Mouse (Mus musculus): ENCODE measurements at regions not wholly inside any gene's neighbourhood (a gene's known extent, or its start where the extent isn't known, plus 50 kb on each side); places are given as distances from the start of the nearest gene placed in this dataset.
"Not testable (repeated sequence)": the region's sequence is repeated elsewhere in the genome, so short reads cannot be mapped to it uniquely, and the experiment has no call there.

GRCm38 (mm10) chr1:168662755-168663284 lies 230.8 kb upstream of the Pbx1 start:
- 45% methylated on average over 11 of the region's 11 CpGs for WGBS
- no peak overlapping the region for H3K27ac ChIP-seq
- no peaks in the 10 kb centered on the region for H3K27me3 ChIP-seq (ENCODE audit: low read depth, poor library complexity, severe bottlenecking)
- H3K4me3 ChIP-seq, result no peak overlapping the region
- no peak for DNase-seq (ENCODE audit: low spot score)
- no peaks in the 10 kb centered on the region for H3K36me3 ChIP-seq
- H3K9me3 ChIP-seq (replicated peaks), result no peaks in the 10 kb centered on the region
- peaks cover 13% of the 10 kb centered on the region for H3K4me1 ChIP-seq

- H3K27ac ChIP-seq, result no peak overlapping the region
- no peaks in the 10 kb centered on the region for H3K9me3 ChIP-seq (replicated peaks)
- no peak for DNase-seq (ENCODE audit: low spot score)
- no peaks in the 10 kb centered on the region for H3K27me3 ChIP-seq (ENCODE audit: low read depth, poor library complexity, severe bottlenecking)
- H3K4me1 ChIP-seq, result peaks cover 13% of the 10 kb centered on the region
- H3K4me3 ChIP-seq, result no peak overlapping the region
- 85% methylated on average over 7 of the region's 7 CpGs for whole genome bisulfite sequencing
- H3K36me3 ChIP-seq, result no peaks in the 10 kb centered on the region
These were observed 228.9 kb upstream of the Pbx1 start for GRCm38 (mm10) chr1:168660956-168661355.

DNA sequence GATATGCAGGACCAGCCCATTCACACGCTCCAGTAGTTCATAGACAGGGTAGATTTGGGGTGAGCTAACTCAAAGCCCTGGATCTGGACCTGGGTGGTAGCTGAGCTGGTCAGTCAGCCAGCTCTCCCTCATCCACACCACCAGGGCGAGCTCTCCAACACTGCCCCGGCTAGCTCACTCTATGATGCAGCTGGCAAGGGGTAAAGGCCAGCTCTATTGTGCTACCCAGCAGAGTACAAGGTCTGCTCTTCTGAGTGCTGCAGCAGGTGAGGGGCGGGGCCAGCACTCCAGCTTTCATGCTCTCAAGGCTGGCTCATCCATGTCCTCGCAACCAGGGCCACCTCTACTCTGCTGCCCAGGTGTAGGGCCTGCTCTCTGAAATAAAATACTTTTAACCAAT lies 227.5 kb upstream of the Pbx1 start:
- H3K9me3 ChIP-seq (replicated peaks), result no peaks in the 10 kb centered on the region
- peaks cover 13% of the 10 kb centered on the region for H3K4me1 ChIP-seq
- H3K27me3 ChIP-seq (ENCODE audit: low read depth, poor library complexity, severe bottlenecking), result no peaks in the 10 kb centered on the region
- H3K27ac ChIP-seq, result no peak overlapping the region
- 85% methylated on average over 5 of the region's 5 CpGs for WGBS
- DNase-seq (ENCODE audit: low spot score), result no peak
- H3K36me3 ChIP-seq, result no peaks in the 10 kb centered on the region
- H3K4me3 ChIP-seq, result no peak overlapping the region

- H3K9me3 ChIP-seq (replicated peaks), result no peaks in the 10 kb centered on the region
These were observed 200.8 kb upstream of the Pbx1 start for GRCm38 (mm10) chr1:168632837-168633236.

GRCm38 (mm10) chr1:168631979-168632378 lies 199.9 kb upstream of the Pbx1 start:
- no peak overlapping the region for H3K4me3 ChIP-seq
- H3K27me3 ChIP-seq (ENCODE audit: low read depth, poor library complexity, severe bottlenecking), result no peaks in the 10 kb centered on the region
- no peak overlapping the region for H3K27ac ChIP-seq
- 90% methylated on average over 2 of the region's 2 CpGs for WGBS
- no peaks in the 10 kb centered on the region for H3K4me1 ChIP-seq
- no peaks in the 10 kb centered on the region for H3K9me3 ChIP-seq (replicated peaks)
- H3K36me3 ChIP-seq, result no peaks in the 10 kb centered on the region
- DNase-seq (ENCODE audit: low spot score), result no peak

More at GRCm38 (mm10) chr1:168632837-168633236, 200.8 kb upstream of the Pbx1 start:
- Histone ChIP-seq H3K4me3 (no peak overlapping the region), H3K36me3 (no peaks in the 10 kb centered on the region), H3K27ac (no peak overlapping the region), H3K4me1 (no peaks in the 10 kb centered on the region), H3K27me3 (ENCODE audit: low read depth, poor library complexity, severe bottlenecking) (no peaks in the 10 kb centered on the region)
- WGBS, result 92% methylated on average over 2 of the region's 2 CpGs
- no peak for DNase-seq (ENCODE audit: low spot score)

DNA sequence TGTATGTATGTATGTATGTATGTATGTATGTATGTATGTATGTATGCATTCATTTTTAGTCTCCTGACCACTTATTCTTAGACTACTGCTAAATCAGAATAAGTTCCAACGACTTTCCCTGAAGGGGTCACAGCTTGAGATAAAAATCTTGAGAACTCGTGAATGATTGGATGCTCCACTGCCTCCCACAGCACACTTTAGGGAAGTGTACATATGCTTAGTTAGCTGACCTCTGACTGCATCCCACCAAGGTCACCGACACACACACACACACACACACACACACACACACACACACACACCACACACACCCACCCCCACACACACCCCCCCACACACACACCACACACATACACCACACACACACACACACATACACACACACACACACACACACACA lies 169.9 kb upstream of the Pbx1 start:
- DNase-seq (ENCODE audit: low spot score); H3K36me3 ChIP-seq; H3K27ac ChIP-seq; H3K27me3 ChIP-seq (ENCODE audit: low read depth, poor library complexity, severe bottlenecking); H3K4me3 ChIP-seq; H3K9me3 ChIP-seq (replicated peaks): not testable (repeated sequence)
- WGBS, result 89% methylated on average over 3 of the region's 3 CpGs
- H3K4me1 ChIP-seq, result peaks cover 21% of the 10 kb centered on the region

DNA sequence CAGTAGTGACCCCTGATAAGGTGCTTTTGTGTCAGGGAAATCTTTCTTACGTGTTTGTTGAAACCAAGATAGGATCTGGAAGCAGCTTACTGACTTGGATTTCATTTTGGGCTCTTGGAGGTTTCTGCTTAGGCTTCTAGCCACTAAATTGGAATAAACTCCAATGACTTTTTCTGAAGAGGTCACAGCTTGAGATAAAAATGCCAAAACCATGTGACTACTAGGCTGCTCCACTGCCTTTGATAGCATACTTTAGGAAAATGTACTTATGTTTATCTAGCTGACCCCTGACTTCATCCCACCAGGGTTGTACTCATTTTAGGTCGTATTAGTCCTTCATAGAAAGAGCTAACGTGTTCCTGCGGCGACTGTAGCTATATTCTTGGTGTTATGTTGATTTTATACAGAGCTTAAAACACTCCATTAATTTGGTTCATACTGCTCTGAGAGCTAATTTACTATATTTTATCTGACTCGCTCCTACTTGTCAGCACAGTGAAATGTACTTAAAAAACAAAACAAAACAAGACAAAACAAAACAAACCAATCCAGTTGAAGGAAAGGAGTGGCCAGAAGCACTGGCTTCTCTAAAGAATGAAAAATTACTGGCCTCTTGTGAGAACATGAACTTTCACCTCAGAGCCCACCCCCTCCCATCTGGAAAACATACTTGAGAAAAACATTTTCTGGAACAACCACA lies 168.5 kb upstream of the Pbx1 start:
- Histone ChIP-seq H3K27ac (no peak overlapping the region), H3K36me3 (no peaks in the 10 kb centered on the region), H3K4me1 (peaks cover 23% of the 10 kb centered on the region), H3K9me3 (replicated peaks) (no peaks in the 10 kb centered on the region), H3K4me3 (no peak overlapping the region), H3K27me3 (ENCODE audit: low read depth, poor library complexity, severe bottlenecking) (no peaks in the 10 kb centered on the region)
- DNase-seq (ENCODE audit: low spot score), result no peak
- WGBS, result 86% methylated on average over 6 of the region's 6 CpGs

- Histone ChIP-seq H3K4me1 (peaks cover 23% of the 10 kb centered on the region), H3K27me3 (ENCODE audit: low read depth, poor library complexity, severe bottlenecking) (no peaks in the 10 kb centered on the region), H3K4me3 (no peak overlapping the region; the same call in 1 of the 2 replicates), H3K9me3 (replicated peaks) (no peaks in the 10 kb centered on the region), H3K27ac (peak overlapping the region; percentile 72), H3K36me3 (no peaks in the 10 kb centered on the region)
- no peak for DNase-seq (ENCODE audit: low spot score)
- 48% methylated on average over 11 of the region's 11 CpGs for WGBS
These were observed 166.2 kb upstream of the Pbx1 start for GRCm38 (mm10) chr1:168598191-168598667.

- no peaks in the 10 kb centered on the region for H3K27me3 ChIP-seq (ENCODE audit: low read depth, poor library complexity, severe bottlenecking)
- peak overlapping the region; percentile 72 for H3K27ac ChIP-seq
These were observed 165.4 kb upstream of the Pbx1 start for GRCm38 (mm10) chr1:168597495-168597894.

DNA sequence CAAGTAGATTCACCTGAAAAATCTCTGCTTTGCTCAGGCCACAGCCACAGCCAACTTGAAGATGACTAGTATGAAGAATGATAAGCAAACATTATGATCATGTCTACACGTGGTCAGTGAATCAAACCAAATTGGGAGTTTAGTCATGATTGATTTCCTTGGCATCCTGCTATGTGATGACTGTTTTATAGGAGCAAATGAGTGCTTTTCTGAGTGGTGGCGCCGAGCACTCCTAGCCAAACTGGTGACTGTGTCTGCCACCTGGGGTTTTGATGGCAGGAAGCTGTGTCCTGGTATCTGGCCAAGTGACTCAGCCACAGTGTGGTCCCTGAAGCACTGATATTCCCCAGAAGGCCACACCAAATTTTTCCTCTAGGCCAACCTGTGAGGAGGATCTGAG lies 152.1 kb upstream of the Pbx1 start:
- H3K36me3 ChIP-seq, result no peaks in the 10 kb centered on the region
- 54% methylated on average over 3 of the region's 3 CpGs for WGBS
- H3K27ac ChIP-seq, result no peak overlapping the region
- DNase-seq (ENCODE audit: low spot score), result no peak
- H3K27me3 ChIP-seq (ENCODE audit: low read depth, poor library complexity, severe bottlenecking), result no peaks in the 10 kb centered on the region
- H3K4me1 ChIP-seq, result no peaks in the 10 kb centered on the region
- no peaks in the 10 kb centered on the region for H3K9me3 ChIP-seq (replicated peaks)
- H3K4me3 ChIP-seq, result no peak overlapping the region

More at GRCm38 (mm10) chr1:168597495-168597894, 165.4 kb upstream of the Pbx1 start:
- H3K4me1 ChIP-seq, result peaks cover 23% of the 10 kb centered on the region
- 53% methylated on average over 5 of the region's 5 CpGs for WGBS
- DNase-seq (ENCODE audit: low spot score), result no peak
- no peak overlapping the region for H3K4me3 ChIP-seq
- H3K9me3 ChIP-seq (replicated peaks), result no peaks in the 10 kb centered on the region
- no peaks in the 10 kb centered on the region for H3K36me3 ChIP-seq

GRCm38 (mm10) chr1:168582434-168582833 lies 150.4 kb upstream of the Pbx1 start:
- no peak for DNase-seq (ENCODE audit: low spot score)
- WGBS, result 82% methylated on average over 5 of the region's 5 CpGs
- Histone ChIP-seq H3K9me3 (replicated peaks) (no peaks in the 10 kb centered on the region), H3K27ac (no peak overlapping the region), H3K36me3 (no peaks in the 10 kb centered on the region), H3K27me3 (ENCODE audit: low read depth, poor library complexity, severe bottlenecking) (no peaks in the 10 kb centered on the region), H3K4me1 (no peaks in the 10 kb centered on the region), H3K4me3 (no peak overlapping the region)

DNA sequence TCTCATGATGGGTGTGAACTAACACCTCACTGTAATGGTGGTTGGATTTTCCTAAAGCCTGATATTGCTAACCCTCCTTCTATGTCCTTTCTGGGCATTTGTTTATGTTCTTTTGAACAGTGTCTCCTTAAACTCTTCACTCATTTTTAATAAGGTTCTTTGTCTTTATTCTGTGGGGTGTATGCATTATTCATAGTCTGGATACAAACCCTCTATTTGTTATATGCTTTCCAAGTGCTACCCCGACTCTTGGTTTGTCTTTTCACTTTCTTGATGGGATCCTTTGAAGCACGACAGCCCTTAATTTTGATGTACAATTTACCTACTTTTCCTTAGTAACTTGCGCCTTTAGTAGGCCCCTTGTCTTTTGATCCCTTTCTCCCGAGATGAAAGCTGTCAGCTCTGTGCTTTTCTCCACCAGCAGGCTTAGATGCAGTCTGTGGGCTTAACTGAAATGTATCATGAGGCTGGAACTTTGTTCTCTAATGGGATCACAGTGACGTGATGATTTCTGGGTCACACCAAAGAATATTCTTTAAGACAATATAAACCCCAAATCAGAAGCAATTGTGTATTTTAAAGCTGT lies 138.0 kb upstream of the Pbx1 start:
- 57% methylated on average over 5 of the region's 5 CpGs for WGBS
- Histone ChIP-seq H3K27ac (no peak overlapping the region), H3K9me3 (replicated peaks) (no peaks in the 10 kb centered on the region), H3K4me3 (no peak overlapping the region), H3K36me3 (no peaks in the 10 kb centered on the region), H3K27me3 (ENCODE audit: low read depth, poor library complexity, severe bottlenecking) (no peaks in the 10 kb centered on the region), H3K4me1 (no peaks in the 10 kb centered on the region)
- DNase-seq (ENCODE audit: low spot score), result no peak

- Histone ChIP-seq H3K4me1 (no peaks in the 10 kb centered on the region), H3K36me3 (no peaks in the 10 kb centered on the region), H3K4me3 (no peak overlapping the region), H3K27ac (no peak overlapping the region), H3K9me3 (replicated peaks) (no peaks in the 10 kb centered on the region), H3K27me3 (ENCODE audit: low read depth, poor library complexity, severe bottlenecking) (no peaks in the 10 kb centered on the region)
- DNase-seq (ENCODE audit: low spot score), result no peak
- WGBS, result 76% methylated on average over 3 of the region's 3 CpGs
These were observed 120.3 kb upstream of the Pbx1 start for GRCm38 (mm10) chr1:168552394-168552793.
